Comparison of ENCODE assay signal across 8 mouse cellular contexts in the genomic region with DNA sequence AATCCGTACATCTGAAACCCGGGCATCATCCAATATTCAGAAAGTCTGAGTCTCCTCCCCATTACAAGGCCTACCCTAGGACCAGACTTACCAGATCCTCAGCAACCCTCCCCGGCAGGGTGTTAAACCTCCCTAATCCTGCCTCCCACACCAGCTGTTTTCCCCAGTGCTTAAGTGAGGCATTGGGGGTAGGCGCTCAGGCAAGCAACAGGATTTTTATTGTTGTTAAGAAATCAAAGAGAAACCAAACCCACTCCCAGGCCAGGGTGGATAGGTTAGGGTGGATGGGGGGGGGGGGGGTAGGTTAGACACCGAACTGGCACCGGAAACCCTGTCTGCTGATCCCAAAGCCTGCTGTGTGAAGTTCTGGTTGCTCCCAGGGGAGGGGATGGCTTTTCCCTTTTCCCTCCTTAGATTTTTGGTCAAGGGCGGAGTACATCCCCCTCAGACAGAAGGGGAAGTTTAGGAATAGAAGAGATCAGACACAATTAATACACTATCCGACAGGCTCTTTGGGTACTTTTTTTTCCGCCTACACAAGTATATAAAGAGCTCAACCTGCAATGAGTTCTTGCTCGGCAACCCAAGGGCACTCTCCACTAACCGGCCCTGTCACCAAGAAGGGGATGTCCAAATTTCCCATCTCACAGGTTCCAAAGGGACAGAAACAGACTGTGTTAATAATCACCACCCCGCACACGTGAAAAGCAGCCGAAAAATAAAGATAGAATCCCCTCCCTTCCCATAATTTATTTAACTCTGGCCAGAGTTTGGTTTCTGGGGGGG. TPM values are rescaled to one million over a fixed set of nuclear protein-coding genes. Genes with fewer than 3 reads are reported as not detected.
A peak's percentile ranks its signal among the peaks of the same experiment; 100 is the strongest.
DNase-seq lines count a peak whose midpoint lies in the region; ATAC-seq and TF ChIP-seq lines count a peak whose summit lies in the region.

No protein-coding gene starts in this region.

- H3K4me3 ChIP-seq in heart, embryonic 10.5 days, result peak overlapping the region; percentile 88
- peak overlapping the region; percentile 85 for H3K4me3 ChIP-seq in G1E (ENCODE audit: low read depth, low read length)
- H3K4me3 ChIP-seq in forebrain, embryonic 10.5 days, result peak overlapping the region; percentile 96
- peak overlapping the region; percentile 95 for H3K4me3 ChIP-seq in limb, embryonic 10.5 days
- peak overlapping the region; percentile 65 for H3K4me3 ChIP-seq in neural tube, embryonic 14.5 days (ENCODE audit: low read depth, low read length)

- no peak for ATAC-seq in G1E (ENCODE audit: extremely low read depth, insufficient number of reproducible peaks, low FRiP score, poor library complexity, severe bottlenecking)
- ATAC-seq in neural tube, embryonic 14.5 days (ENCODE audit: low read depth), result no peak

- H3K9me3 ChIP-seq in heart, embryonic 10.5 days, result no peaks in the 10 kb centered on the region
- no peaks in the 10 kb centered on the region for H3K9me3 ChIP-seq in G1E (replicated peaks)
- no peaks in the 10 kb centered on the region for H3K9me3 ChIP-seq in forebrain, embryonic 10.5 days
- H3K9me3 ChIP-seq in limb, embryonic 10.5 days (replicated peaks), result no peaks in the 10 kb centered on the region
- no peaks in the 10 kb centered on the region for H3K9me3 ChIP-seq in neural tube, embryonic 14.5 days (ENCODE audit: control insufficient read depth, low read length)

- H3K27me3 ChIP-seq in heart, embryonic 10.5 days (ENCODE audit: insufficient read depth, poor library complexity, severe bottlenecking), result no peaks in the 10 kb centered on the region
- no peaks in the 10 kb centered on the region for H3K27me3 ChIP-seq in G1E (ENCODE audit: insufficient read depth, low read length)
- no peaks in the 10 kb centered on the region for H3K27me3 ChIP-seq in forebrain, embryonic 10.5 days (ENCODE audit: poor library complexity, severe bottlenecking)
- no peaks in the 10 kb centered on the region for H3K27me3 ChIP-seq in limb, embryonic 10.5 days (ENCODE audit: low read depth, poor library complexity, severe bottlenecking)
- no peaks in the 10 kb centered on the region for H3K27me3 ChIP-seq in neural tube, embryonic 14.5 days (ENCODE audit: control insufficient read depth, insufficient read depth, low read length)

- WGBS in heart, embryonic 10.5 days, result 2% methylated on average over 14 of the region's 14 CpGs
- WGBS in forebrain, embryonic 10.5 days, result under 1% methylated on average over 14 of the region's 14 CpGs
- WGBS in limb, embryonic 10.5 days, result under 1% methylated on average over 14 of the region's 14 CpGs
- 1% methylated on average over 14 of the region's 14 CpGs for WGBS in neural tube, embryonic 14.5 days

- peaks cover 20% of the 10 kb centered on the region for H3K4me1 ChIP-seq in heart, embryonic 10.5 days
- H3K4me1 ChIP-seq in G1E (ENCODE audit: insufficient read depth, low read depth, low read length), result peaks cover 65% of the 10 kb centered on the region
- H3K4me1 ChIP-seq in forebrain, embryonic 10.5 days, result peaks cover 45% of the 10 kb centered on the region
- H3K4me1 ChIP-seq in limb, embryonic 10.5 days, result peaks cover 38% of the 10 kb centered on the region
- peaks cover 11% of the 10 kb centered on the region; the same call in 1 of the 2 replicates for H3K4me1 ChIP-seq in neural tube, embryonic 14.5 days (ENCODE audit: control insufficient read depth, insufficient read depth, low read length)

- peak overlapping the region; percentile 95 for H3K27ac ChIP-seq in heart, embryonic 10.5 days
- peak overlapping the region; percentile 95 for H3K27ac ChIP-seq in forebrain, embryonic 10.5 days
- H3K27ac ChIP-seq in limb, embryonic 10.5 days, result peak overlapping the region; percentile 96
- peak overlapping the region; percentile 67 for H3K27ac ChIP-seq in neural tube, embryonic 14.5 days (ENCODE audit: low read depth, low read length)

- peaks cover 25% of the 10 kb centered on the region for H3K36me3 ChIP-seq in heart, embryonic 10.5 days
- peaks cover 29% of the 10 kb centered on the region for H3K36me3 ChIP-seq in G1E (replicated peaks)
- peaks cover 31% of the 10 kb centered on the region for H3K36me3 ChIP-seq in forebrain, embryonic 10.5 days (replicated peaks)
- H3K36me3 ChIP-seq in limb, embryonic 10.5 days, result peaks cover 31% of the 10 kb centered on the region
- no peaks in the 10 kb centered on the region; the same call in 1 of the 2 replicates for H3K36me3 ChIP-seq in neural tube, embryonic 14.5 days (ENCODE audit: control insufficient read depth, insufficient read depth, low read length)

- H3K4me2 ChIP-seq in neural tube, embryonic 14.5 days (ENCODE audit: low read depth, low read length), result peak overlapping the region; percentile 98

- intact Hi-C loops in heart, postnatal 36 days (cut with DNase I), result no loop called here

- H3K9ac ChIP-seq in neural tube, embryonic 14.5 days (replicated peaks; ENCODE audit: low read depth, low read length), result peak overlapping the region; percentile 59

- no peak for TF ChIP-seq CTCF in G1E (IDR thresholded peaks at IDR 0.05; ENCODE audit: low read depth, low read length)

- no peak for DNase-seq in heart, embryonic 10.5 days (ENCODE audit: low spot score)
- DNase-seq in heart, postnatal 36 days, result no peak
- no peak for DNase-seq in G1E (ENCODE audit: low spot score)
- DNase-seq in forebrain, embryonic 10.5 days (ENCODE audit: extremely low spot score, low spot score), result no peak
- no peak for DNase-seq in limb, embryonic 10.5 days (ENCODE audit: low spot score)
- no peak for DNase-seq in layer of hippocampus, postnatal 36 days
- no peak for DNase-seq in gastrocnemius, postnatal 25 days

RNA-seq across cellular contexts. Expression of a gene that starts 1.5 kb away (rescaled TPM):
- 13.0 and 15.6 TPM in 2 replicates for polyA plus RNA-seq in heart, embryonic 10.5 days (2016; fragmentation: Nextera tagmentation; extraction: Ambion mirVana)
- 100 to 1,000 TPM in 1 of 2 experiments, 10 to 100 TPM in 1; 74.9 to 130 TPM for total RNA-seq in heart, postnatal 36 days (2021)
- 30.4 and 32.3 TPM in 2 replicates for total RNA-seq in G1E (2014; fragmentation: Nextera tagmentation)
- 8.5 and 9.9 TPM in 2 replicates for total RNA-seq in G1E (2017)
- polyA plus RNA-seq in G1E (2012), result 35.4 and 37.5 TPM in 2 replicates
- 20.1 and 20.3 TPM in 2 replicates for polyA plus RNA-seq in forebrain, embryonic 10.5 days (2016; fragmentation: Nextera tagmentation; extraction: Ambion mirVana)
- polyA plus RNA-seq in limb, embryonic 10.5 days (2016; fragmentation: Nextera tagmentation; extraction: Ambion mirVana), result 18.3 and 19.8 TPM in 2 replicates
- 12.4 and 13.4 TPM in 2 replicates for polyA plus RNA-seq in neural tube, embryonic 14.5 days (2014; fragmentation: Nextera tagmentation; extraction: Ambion mirVana)
- total RNA-seq in layer of hippocampus, postnatal 36 days (2021), result 10 to 100 TPM; 30.5 to 36.4 TPM
- total RNA-seq in gastrocnemius, postnatal 25 days (2021), result 10 to 100 TPM; 47.4 to 85.8 TPM

RNA-seq across cellular contexts. Expression of a gene that starts 14.6 kb away (rescaled TPM):
- 154 and 200 TPM in 2 replicates for polyA plus RNA-seq in heart, embryonic 10.5 days (2016; fragmentation: Nextera tagmentation; extraction: Ambion mirVana)
- total RNA-seq in heart, postnatal 36 days (2021), result 10 to 100 TPM; 35.0 to 39.8 TPM
- total RNA-seq in G1E (2014; fragmentation: Nextera tagmentation), result 79.6 and 81.9 TPM in 2 replicates
- 99.2 and 121 TPM in 2 replicates for total RNA-seq in G1E (2017)
- polyA plus RNA-seq in G1E (2012), result 8.0 and 10.3 TPM in 2 replicates
- polyA plus RNA-seq in forebrain, embryonic 10.5 days (2016; fragmentation: Nextera tagmentation; extraction: Ambion mirVana), result 255 and 271 TPM in 2 replicates
- 256 and 300 TPM in 2 replicates for polyA plus RNA-seq in limb, embryonic 10.5 days (2016; fragmentation: Nextera tagmentation; extraction: Ambion mirVana)
- 129 and 138 TPM in 2 replicates for polyA plus RNA-seq in neural tube, embryonic 14.5 days (2014; fragmentation: Nextera tagmentation; extraction: Ambion mirVana)
- 10 to 100 TPM; 31.2 to 33.5 TPM for total RNA-seq in layer of hippocampus, postnatal 36 days (2021)
- total RNA-seq in gastrocnemius, postnatal 25 days (2021), result 10 to 100 TPM; 35.3 to 40.3 TPM

RNA-seq across cellular contexts. Expression of a gene that starts 15.0 kb away (rescaled TPM):
- polyA plus RNA-seq in heart, embryonic 10.5 days (2016; fragmentation: Nextera tagmentation; extraction: Ambion mirVana), result 320 and 472 TPM in 2 replicates
- total RNA-seq in heart, postnatal 36 days (2021), result 1,000 to 10,000 TPM; 2,177 to 2,250 TPM
- total RNA-seq in G1E (2014; fragmentation: Nextera tagmentation), result 152 and 177 TPM in 2 replicates
- total RNA-seq in G1E (2017), result 124 and 140 TPM in 2 replicates
- polyA plus RNA-seq in G1E (2012), result 142 TPM in 2 replicates
- 147 and 148 TPM in 2 replicates for polyA plus RNA-seq in forebrain, embryonic 10.5 days (2016; fragmentation: Nextera tagmentation; extraction: Ambion mirVana)
- polyA plus RNA-seq in limb, embryonic 10.5 days (2016; fragmentation: Nextera tagmentation; extraction: Ambion mirVana), result 170 and 172 TPM in 2 replicates
- 278 and 281 TPM in 2 replicates for polyA plus RNA-seq in neural tube, embryonic 14.5 days (2014; fragmentation: Nextera tagmentation; extraction: Ambion mirVana)
- total RNA-seq in layer of hippocampus, postnatal 36 days (2021), result 100 to 1,000 TPM; 449 to 462 TPM
- total RNA-seq in gastrocnemius, postnatal 25 days (2021), result 1,000 to 10,000 TPM; 1,158 to 1,247 TPM

RNA-seq across cellular contexts. Expression of a gene that starts 54.9 kb away (rescaled TPM):
- 17.3 and 20.2 TPM in 2 replicates for polyA plus RNA-seq in heart, embryonic 10.5 days (2016; fragmentation: Nextera tagmentation; extraction: Ambion mirVana)
- total RNA-seq in heart, postnatal 36 days (2021), result 100 to 1,000 TPM; 123 to 132 TPM
- total RNA-seq in G1E (2014; fragmentation: Nextera tagmentation) (23.2 and 28.1 TPM in 2 replicates), G1E (2017) (61.5 and 61.7 TPM in 2 replicates)
- 69.5 and 75.8 TPM in 2 replicates for polyA plus RNA-seq in G1E (2012)
- 13.5 and 13.7 TPM in 2 replicates for polyA plus RNA-seq in forebrain, embryonic 10.5 days (2016; fragmentation: Nextera tagmentation; extraction: Ambion mirVana)
- polyA plus RNA-seq in limb, embryonic 10.5 days (2016; fragmentation: Nextera tagmentation; extraction: Ambion mirVana), result 13.4 and 16.5 TPM in 2 replicates
- polyA plus RNA-seq in neural tube, embryonic 14.5 days (2014; fragmentation: Nextera tagmentation; extraction: Ambion mirVana), result 17.9 and 19.3 TPM in 2 replicates
- total RNA-seq in layer of hippocampus, postnatal 36 days (2021), result 100 to 1,000 TPM; 300 to 307 TPM
- 100 to 1,000 TPM; 113 to 168 TPM for total RNA-seq in gastrocnemius, postnatal 25 days (2021)

Comparison
In these comparisons a context has a peak if more than half of its experiments do, and no peak if none do; other contexts are left out.
1. RNA of a gene that starts 14.6 kb away (polyA plus RNA-seq): 256 to 300 TPM in limb, embryonic 10.5 days, 255 to 271 TPM in forebrain, embryonic 10.5 days, 154 to 200 TPM in heart, embryonic 10.5 days and 129 to 138 TPM in neural tube, embryonic 14.5 days; 8.0 to 10.3 TPM in G1E; every median in the first group is over 10 times any median in the second.
2. Peak in every context shown above with its lines, with median percentiles within 50 percentile points of each other: H3K27ac ChIP-seq and H3K4me3 ChIP-seq.